ENCODE assay signal across 8 mouse cellular contexts in the genomic region with DNA sequence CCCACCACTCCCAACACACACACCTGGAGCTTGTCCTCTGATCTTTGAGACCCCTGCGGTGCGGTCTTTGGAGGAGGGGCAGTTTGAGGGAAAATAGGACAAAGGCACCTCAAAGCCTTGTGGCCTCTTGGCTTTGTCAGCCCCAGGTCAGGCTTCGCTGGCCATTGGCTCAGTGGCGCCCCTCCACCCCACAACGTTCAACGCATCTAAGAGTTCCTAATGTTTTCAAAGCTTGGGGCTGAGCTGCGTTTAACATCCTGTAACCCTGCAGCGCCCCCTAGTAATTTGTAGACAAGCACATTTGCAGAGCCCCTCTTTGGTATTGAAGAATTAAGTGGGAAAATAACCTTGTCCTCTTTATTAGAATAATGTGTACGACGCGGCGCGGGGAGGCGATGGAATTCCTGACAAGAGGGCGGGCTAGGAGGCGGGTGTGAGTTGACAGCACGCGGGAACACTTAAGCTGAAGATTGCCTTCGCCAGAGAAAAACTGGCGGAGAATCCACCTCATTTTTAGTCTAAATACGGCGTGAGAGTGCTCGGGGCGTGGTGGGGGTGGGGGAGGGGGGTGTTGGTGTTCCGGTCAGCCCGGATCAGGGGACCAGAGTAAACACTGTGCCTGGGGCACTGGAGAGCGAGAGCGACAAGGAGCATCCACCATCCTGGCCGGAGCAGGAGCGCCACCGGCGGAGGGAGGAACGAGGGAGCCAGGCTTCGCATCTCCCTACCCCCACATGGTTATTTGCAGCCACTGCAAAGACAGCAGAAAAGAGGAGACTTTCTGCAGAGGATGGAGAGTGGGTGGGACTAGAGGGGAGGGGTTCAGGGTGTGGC. TPM values are rescaled to one million over a fixed set of nuclear protein-coding genes. Genes with fewer than 3 reads are reported as not detected.
DNase-seq lines count a peak whose midpoint lies in the region; ATAC-seq and TF ChIP-seq lines count a peak whose summit lies in the region.

No protein-coding gene starts in this region.

- TF ChIP-seq CTCF in gastrocnemius, adult 2 months (IDR thresholded peaks at IDR 0.05) = peak; percentile 75
- peak; percentile 64 for TF ChIP-seq CTCF in left cerebral cortex, adult 2 months (IDR thresholded peaks at IDR 0.05)

- peak overlapping the region; percentile 60 for H3K9ac ChIP-seq in hindbrain, embryonic 16.5 days (ENCODE audit: low read depth, low read length)

- H3K27me3 ChIP-seq in hindbrain, embryonic 16.5 days (replicated peaks; ENCODE audit: control insufficient read depth, insufficient read depth, low read length) = no peaks in the 10 kb centered on the region

- peak overlapping the region; percentile 69 for H3K4me2 ChIP-seq in hindbrain, embryonic 16.5 days (ENCODE audit: low read length)

- intact Hi-C loops in gastrocnemius, adult 2 months (cut with DNase I) = no loop called here
- intact Hi-C loops in left cerebral cortex, adult 2 months (cut with DNase I) = loop anchor here (2.0 to 10.0 kb wide), 2 partner anchors 55 to 155 kb away; a partner anchor contains a TSS

- peak; percentile 89 for ATAC-seq in hindbrain, embryonic 16.5 days

- H3K4me3 ChIP-seq in gastrocnemius, adult 2 months = peak overlapping the region; percentile 71
- H3K4me3 ChIP-seq in hindbrain, embryonic 16.5 days (ENCODE audit: low read length) = peak overlapping the region; percentile 49
- H3K4me3 ChIP-seq in left cerebral cortex, adult 2 months = peak overlapping the region; percentile 47

- WGBS in hindbrain, embryonic 16.5 days = 2% methylated on average over 34 of the region's 34 CpGs

- no peaks in the 10 kb centered on the region for H3K36me3 ChIP-seq in hindbrain, embryonic 16.5 days (ENCODE audit: control insufficient read depth, insufficient read depth, low read length)

- H3K4me1 ChIP-seq in hindbrain, embryonic 16.5 days (ENCODE audit: control insufficient read depth, insufficient read depth, low read depth, low read length) = peaks cover 12% of the 10 kb centered on the region

- H3K27ac ChIP-seq in gastrocnemius, adult 2 months = peak overlapping the region; percentile 77
- H3K27ac ChIP-seq in hindbrain, embryonic 16.5 days (ENCODE audit: low read depth, low read length) = peak overlapping the region; percentile 88
- H3K27ac ChIP-seq in left cerebral cortex, adult 2 months = peak overlapping the region; percentile 67

- peak; percentile 60 for DNase-seq in NIH3T3 (ENCODE audit: low read depth)
- DNase-seq in cerebellum, postnatal 25 days = peak; percentile 81 to 87
- peak; percentile 81 for DNase-seq in gastrocnemius, adult 2 months
- DNase-seq in left cerebral cortex, adult 2 months (ENCODE audit: extremely low spot score in 1 of 2, low spot score in 2 of 2) = peak; percentile 62 to 74
- peak; percentile 77 to 81 for DNase-seq in lung, postnatal 4 days
- DNase-seq in right cerebral cortex, adult 2 months (ENCODE audit: low spot score in 2 of 2) = peak; percentile 65 to 69
- peak; percentile 63 to 65 for DNase-seq in urinary bladder, postnatal 4 days (ENCODE audit: low spot score in 2 of 2)

- no peaks in the 10 kb centered on the region for H3K9me3 ChIP-seq in hindbrain, embryonic 16.5 days (ENCODE audit: control insufficient read depth, low read length)

RNA-seq across cellular contexts. Expression of a gene that starts 28.2 kb away (rescaled TPM):
- total RNA-seq in gastrocnemius, adult 2 months (2021) = under 1 TPM in 1 of 2 experiments, not detected in 1; 0.36 TPM
- 1.2 TPM in 1 of 2 replicates, not detected in the other for polyA plus RNA-seq in hindbrain, embryonic 16.5 days (2015; fragmentation: Nextera tagmentation; extraction: Ambion mirVana)
- not detected for total RNA-seq in left cerebral cortex, adult 2 months (2021)

RNA-seq across cellular contexts. Expression of a gene that starts 29.0 kb away (rescaled TPM):
- under 1 TPM; 0.59 to 0.98 TPM for total RNA-seq in gastrocnemius, adult 2 months (2021)
- 0.75 and 0.79 TPM in 2 replicates for polyA plus RNA-seq in hindbrain, embryonic 16.5 days (2015; fragmentation: Nextera tagmentation; extraction: Ambion mirVana)
- total RNA-seq in left cerebral cortex, adult 2 months (2021) = 1 to 10 TPM in 1 of 2 experiments, under 1 TPM in 1; 0.25 to 1.5 TPM

RNA-seq across cellular contexts. Expression of a gene that starts 30.7 kb away (rescaled TPM):
- 10 to 100 TPM; 27.4 to 44.7 TPM for total RNA-seq in gastrocnemius, adult 2 months (2021)
- 55.7 and 56.5 TPM in 2 replicates for polyA plus RNA-seq in hindbrain, embryonic 16.5 days (2015; fragmentation: Nextera tagmentation; extraction: Ambion mirVana)
- 10 to 100 TPM; 19.7 to 23.6 TPM for total RNA-seq in left cerebral cortex, adult 2 months (2021)

RNA-seq across cellular contexts. Expression of a gene that starts 56.0 kb away (rescaled TPM):
- 100 to 1,000 TPM in 1 of 2 experiments, 10 to 100 TPM in 1; 99.5 to 139 TPM for total RNA-seq in gastrocnemius, adult 2 months (2021)
- 128 and 134 TPM in 2 replicates for polyA plus RNA-seq in hindbrain, embryonic 16.5 days (2015; fragmentation: Nextera tagmentation; extraction: Ambion mirVana)
- 10 to 100 TPM; 42.4 to 44.1 TPM for total RNA-seq in left cerebral cortex, adult 2 months (2021)

RNA-seq across cellular contexts. Expression of a gene that starts 56.6 kb away (rescaled TPM):
- total RNA-seq in gastrocnemius, adult 2 months (2021) = 10 to 100 TPM; 66.5 to 81.6 TPM
- polyA plus RNA-seq in hindbrain, embryonic 16.5 days (2015; fragmentation: Nextera tagmentation; extraction: Ambion mirVana) = 147 and 148 TPM in 2 replicates
- 100 to 1,000 TPM; 176 to 184 TPM for total RNA-seq in left cerebral cortex, adult 2 months (2021)

Comparison
In these comparisons a context has a peak if more than half of its experiments do, and no peak if none do; other contexts are left out.
1. Peak in every context shown above with its lines: DNase-seq, ATAC-seq, H3K4me3 ChIP-seq and H3K27ac ChIP-seq.